Mouse (Mus musculus): ENCODE data around the gene Gm17078.
"Not testable (repeated sequence)": the region's sequence is repeated elsewhere in the genome, so short reads cannot be mapped to it uniquely, and the experiment has no call there.

Gene Gm17078

GRCm38 (mm10) chr14:51611210-51611609 lies at the start of gene Gm17078:
Gm17078 (minus strand) TSS chr14:51611310.
- no peak for DNase-seq

- not testable (repeated sequence) for DNase-seq
Measured at GRCm38 (mm10) chr14:51635566-51635965, 24.5 kb upstream of the Gm17078 start, which contains the start of gene Gm4181. Gm4181 (minus strand) TSS chr14:51635666.

- peak; percentile 96 for DNase-seq
Measured at GRCm38 (mm10) chr14:51632426-51632825, 21.3 kb upstream of the Gm17078 start.

GRCm38 (mm10) chr14:51592039-51592438 lies 19.1 kb downstream of the Gm17078 start, which contains the start of gene Gm17174:
Gm17174 (minus strand) TSS chr14:51592139.
- not testable (repeated sequence) for DNase-seq

- DNase-seq, result not testable (repeated sequence)
Measured at GRCm38 (mm10) chr14:51573963-51574362, 37.1 kb downstream of the Gm17078 start, which contains the start of gene Gm17175. Gm17175 (minus strand) TSS chr14:51574063.

Measured in heart, adult 11 months (tissue).